Mouse (Mus musculus): Measurements from ENCODE around the gene Olfr180.

The Olfr180 gene

GRCm38 (mm10) chr16:58929292-58929691, at the start of gene Olfr180:
Gene Olfr180 (minus strand): TSS chr16:58929392.
- no peak for DNase-seq (ENCODE audit: low spot score in 2 of 2)

DNA sequence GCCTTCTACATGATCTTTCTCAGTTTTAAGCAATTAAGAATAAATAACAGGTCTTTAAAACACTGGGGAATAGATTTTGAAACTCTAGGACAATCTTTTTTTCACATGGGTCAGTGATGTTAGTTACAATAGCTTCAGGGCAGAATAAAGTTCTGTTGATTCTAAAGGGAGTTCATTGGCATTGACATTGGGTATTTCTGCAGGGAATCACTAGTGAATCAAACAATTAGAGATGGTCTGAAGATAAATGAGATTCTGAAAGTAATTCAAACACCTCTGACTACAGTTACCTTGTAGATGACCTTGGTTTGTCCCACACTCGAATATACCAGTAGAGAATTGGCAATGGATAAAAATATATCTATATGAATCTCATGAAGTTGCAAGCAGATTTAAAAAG, 537 bp downstream of the Olfr180 start, which contains the start of gene Olfr181:
Olfr181 (minus strand) TSS at position 101 of the 400 bp plus-strand sequence.
- DNase-seq (ENCODE audit: low spot score in 2 of 2), result no peak

GRCm38 (mm10) chr16:58891963-58892362, 37.2 kb downstream of the Olfr180 start, which contains the start of gene Olfr178:
Gene Olfr178 (minus strand): TSS chr16:58892063.
- DNase-seq (ENCODE audit: low spot score in 2 of 2), result no peak

DNA sequence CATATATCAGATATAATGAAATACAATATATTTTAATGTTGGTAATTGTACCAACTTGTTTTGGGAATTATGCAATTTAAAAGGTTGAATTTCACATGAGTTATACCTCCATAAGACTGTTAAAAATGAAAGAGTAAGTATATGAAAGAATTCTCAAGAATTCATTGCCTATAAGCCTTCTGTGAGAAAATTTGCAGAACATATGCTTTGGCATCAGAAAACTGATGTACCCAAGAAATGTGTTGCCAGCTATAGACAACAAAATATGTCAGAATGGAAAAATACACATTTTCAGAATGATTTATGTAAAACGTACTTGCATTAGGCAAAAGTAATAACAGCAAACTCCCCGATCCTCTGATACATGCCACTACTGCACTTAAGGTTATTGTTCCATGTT, 44.8 kb downstream of the Olfr180 start:
- no peak for DNase-seq (ENCODE audit: low spot score in 2 of 2)

GRCm38 (mm10) chr16:58874668-58875067, 54.5 kb downstream of the Olfr180 start, which contains the start of gene Olfr177:
Gene Olfr177 (minus strand): TSS chr16:58874768.
- no peak for DNase-seq (ENCODE audit: low spot score in 2 of 2)
